Mouse (Mus musculus): ENCODE results near the gene Evi5l.
"Not testable (repeated sequence)": the region's sequence is repeated elsewhere in the genome, so short reads cannot be mapped to it uniquely, and the experiment has no call there.

Evi5l gene

DNA sequence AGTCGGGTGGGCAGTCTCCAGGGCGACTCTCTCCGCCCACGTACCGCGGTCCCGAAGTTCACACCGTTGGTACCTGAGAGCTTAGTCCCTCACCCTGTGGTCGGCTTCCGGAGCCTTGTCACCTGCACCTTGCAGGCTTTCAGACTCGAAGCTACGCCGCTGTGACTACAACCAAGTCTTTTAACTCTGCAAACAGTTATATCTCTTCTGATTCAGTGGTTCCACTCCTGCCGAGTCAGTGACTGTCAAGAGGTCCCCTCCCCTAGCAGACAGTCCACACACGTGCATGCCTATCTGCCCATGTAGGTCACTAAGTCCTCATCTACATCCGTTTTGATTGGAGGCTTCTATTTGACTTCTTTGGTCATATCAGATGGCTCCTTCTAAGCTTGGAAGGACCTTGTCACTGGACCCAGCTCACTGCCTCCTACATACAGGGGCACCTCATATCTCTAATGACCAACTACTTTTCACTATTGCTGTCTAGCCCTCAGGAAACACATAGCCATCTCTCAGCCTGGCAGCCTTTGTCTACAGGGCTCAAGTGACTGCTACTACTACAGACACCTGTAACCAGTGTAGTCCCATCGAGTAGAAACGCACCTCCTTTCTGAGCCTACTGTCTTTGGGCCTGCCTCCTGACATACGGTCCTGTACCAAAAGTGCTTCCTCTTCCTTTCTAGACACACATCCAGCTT lies 73.0 kb downstream of the Evi5l start:
- no peak for DNase-seq (ENCODE audit: low spot score)

- DNase-seq (ENCODE audit: low spot score): no peak
Measured at GRCm38 (mm10) chr8:4245061-4245460, 78.7 kb downstream of the Evi5l start.

GRCm38 (mm10) chr8:4245737-4246136 lies 79.4 kb downstream of the Evi5l start:
- no peak for DNase-seq (ENCODE audit: low spot score)

DNA sequence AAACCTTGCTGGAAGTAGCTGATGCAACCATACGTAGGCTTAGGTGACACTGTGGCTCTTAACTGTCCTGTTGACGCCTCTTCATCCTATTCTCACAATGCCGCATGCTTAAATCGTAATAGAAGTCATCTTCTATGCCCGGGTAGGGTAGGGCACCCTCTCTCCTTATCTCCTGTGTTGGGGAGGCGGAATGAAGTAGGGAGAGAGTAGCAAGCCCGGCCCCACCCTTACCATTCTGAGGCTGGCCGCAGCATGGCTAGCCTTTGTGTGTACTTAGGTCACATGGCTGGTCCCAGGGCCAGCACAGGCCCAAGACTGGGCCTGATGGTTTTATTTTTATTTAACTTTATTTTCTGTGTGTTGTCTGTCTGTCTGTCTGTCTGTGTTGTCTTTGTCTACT lies 80.9 kb downstream of the Evi5l start:
- no peak for DNase-seq (ENCODE audit: low spot score)

GRCm38 (mm10) chr8:4247951-4248540 lies 81.7 kb downstream of the Evi5l start, which contains the start of gene Tgfbr3l:
TSS of gene Tgfbr3l (plus strand) at chr8:4248214.
- no peak for DNase-seq (ENCODE audit: low spot score)

GRCm38 (mm10) chr8:4249213-4249612 lies 82.8 kb downstream of the Evi5l start:
- DNase-seq (ENCODE audit: low spot score): no peak

DNA sequence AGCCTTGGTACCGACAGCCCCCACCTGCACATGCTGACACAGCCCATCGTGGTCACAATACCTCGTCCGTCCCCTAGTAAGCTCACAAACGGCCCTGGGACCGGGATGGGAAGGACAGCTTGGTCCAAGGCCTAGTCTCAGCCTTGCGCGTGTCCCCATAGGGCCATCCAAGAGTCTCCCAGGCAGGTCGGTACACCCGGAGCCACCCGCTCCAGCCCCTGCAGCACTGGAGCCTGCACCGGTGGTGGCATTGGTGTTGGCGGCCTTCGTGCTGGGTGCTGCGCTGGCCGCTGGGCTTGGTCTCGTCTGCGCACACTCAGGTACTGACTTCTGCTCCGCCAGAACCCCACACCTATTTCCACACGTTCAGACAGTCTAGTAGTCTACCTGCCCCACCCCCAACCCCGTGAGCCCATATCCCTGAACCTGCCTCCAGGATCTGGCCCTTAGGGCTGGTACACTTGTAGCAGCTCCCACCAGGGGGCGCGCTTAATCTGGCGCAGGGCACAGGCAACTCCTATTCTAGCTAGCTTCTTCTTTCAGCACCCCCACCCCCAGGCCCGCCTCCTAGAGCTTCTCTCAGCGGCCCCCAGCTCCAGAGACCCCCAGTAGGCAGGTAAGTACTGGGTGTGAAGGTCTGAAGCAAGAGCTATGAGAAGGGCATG lies 84.1 kb downstream of the Evi5l start:
- DNase-seq (ENCODE audit: low spot score): peak; percentile 69

GRCm38 (mm10) chr8:4252116-4252760 lies 85.9 kb downstream of the Evi5l start:
- DNase-seq (ENCODE audit: low spot score): no peak

DNA sequence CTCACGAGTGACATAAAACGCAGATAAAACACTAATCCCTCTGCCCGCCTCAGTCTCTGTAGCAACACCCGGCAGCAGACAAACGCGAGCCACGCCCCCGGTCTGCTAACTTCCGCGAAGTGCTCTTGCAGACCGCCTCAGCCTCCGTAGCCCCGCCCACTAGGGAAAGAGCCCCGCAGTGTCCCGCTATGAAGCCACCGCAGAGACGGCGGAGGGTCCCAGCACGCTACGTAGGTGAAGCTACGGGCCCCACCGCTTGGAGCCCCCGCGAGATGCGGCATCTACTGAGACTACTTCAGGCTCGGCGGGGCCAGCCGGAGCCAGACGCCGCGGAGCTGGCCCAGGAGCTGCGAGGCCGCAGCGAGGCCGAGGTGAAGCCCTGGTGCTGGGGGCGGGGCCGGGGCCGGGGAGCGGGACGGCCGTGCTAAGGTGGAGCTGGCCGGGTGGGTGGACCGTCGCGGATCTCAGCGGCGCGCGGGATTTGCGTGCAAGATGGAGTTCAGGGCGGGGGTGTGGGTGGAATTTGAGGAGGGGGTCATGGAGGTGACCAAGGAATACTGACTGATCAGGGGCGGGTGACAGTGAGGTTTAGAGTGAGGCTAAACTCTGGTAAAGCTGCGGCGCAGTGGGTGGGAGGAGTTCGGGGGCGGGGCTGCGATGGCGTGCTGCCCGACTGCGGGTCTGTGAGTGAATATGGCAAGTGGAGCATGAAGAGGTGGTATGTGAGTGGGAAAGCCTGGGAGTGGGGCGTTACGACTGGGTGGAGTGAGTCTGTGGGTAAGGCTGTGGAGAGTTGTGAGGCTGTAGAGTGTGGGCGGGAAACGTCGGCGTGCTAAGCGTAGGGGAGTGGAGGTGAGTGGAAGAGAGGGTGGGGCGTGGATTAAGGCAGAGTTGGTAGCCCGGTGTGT lies 86.8 kb downstream of the Evi5l start, which contains the start of gene Snapc2:
Gene Snapc2, plus strand, starts transcription at position 147 of the 908 bp plus-strand sequence.
- DNase-seq (ENCODE audit: low spot score): peak; percentile 85

DNA sequence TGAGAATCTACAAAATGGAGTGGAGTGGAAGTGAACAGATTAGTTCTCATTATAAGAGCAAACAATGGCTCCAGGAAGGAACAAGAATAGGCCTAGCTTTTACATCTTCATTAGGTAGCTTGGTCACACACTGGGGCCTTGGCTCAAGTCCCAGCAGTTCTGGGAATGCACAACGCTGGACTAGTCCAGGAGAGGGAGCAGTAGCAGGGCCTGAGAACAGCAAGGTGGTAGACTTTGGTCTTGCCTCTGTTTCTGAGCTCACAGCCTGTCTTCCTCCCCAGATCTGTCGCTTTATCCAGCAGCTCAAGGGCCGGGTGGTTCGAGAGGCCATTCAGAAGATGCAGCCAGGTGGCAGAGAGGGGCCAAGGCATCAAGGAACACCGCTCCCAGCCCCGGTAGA lies 87.6 kb downstream of the Evi5l start:
- peak; percentile 66 for DNase-seq (ENCODE audit: low spot score)

- DNase-seq (ENCODE audit: low spot score): not testable (repeated sequence)
Measured at GRCm38 (mm10) chr8:4255471-4255870, 89.1 kb downstream of the Evi5l start.

DNA sequence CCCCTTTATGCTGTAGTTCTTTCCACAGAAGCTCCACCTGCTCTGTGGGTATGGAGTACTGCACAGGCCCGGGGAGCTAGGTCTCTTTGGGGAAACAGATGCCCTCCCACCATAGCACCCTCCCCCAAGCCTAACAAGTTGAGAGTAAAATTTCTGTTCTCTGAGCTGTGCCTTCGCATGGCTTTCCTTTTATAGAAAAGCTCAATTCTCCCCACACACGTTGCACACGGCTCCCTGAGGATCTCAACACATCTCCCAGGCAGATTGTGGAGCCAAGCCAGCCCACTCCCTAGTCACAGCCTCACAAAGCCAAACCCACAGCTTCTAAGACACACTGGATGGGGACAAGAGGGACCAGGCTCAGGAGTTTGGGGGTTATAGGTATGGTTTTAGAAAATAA lies 90.5 kb downstream of the Evi5l start:
- no peak for DNase-seq (ENCODE audit: low spot score)

- DNase-seq (ENCODE audit: low spot score): no peak
Measured at GRCm38 (mm10) chr8:4257350-4257749, 91.0 kb downstream of the Evi5l start.

- DNase-seq (ENCODE audit: low spot score): no peak
Measured at GRCm38 (mm10) chr8:4258233-4258632, 91.9 kb downstream of the Evi5l start.

GRCm38 (mm10) chr8:4258678-4259077 lies 92.3 kb downstream of the Evi5l start:
- DNase-seq (ENCODE audit: low spot score): no peak

GRCm38 (mm10) chr8:4259125-4259804 lies 92.9 kb downstream of the Evi5l start, which contains the start of gene Ctxn1:
TSS of gene Ctxn1 (minus strand) at chr8:4259274.
- no peak for DNase-seq (ENCODE audit: low spot score)

GRCm38 (mm10) chr8:4259805-4260170 lies 93.4 kb downstream of the Evi5l start:
- DNase-seq (ENCODE audit: low spot score): no peak
